Mouse (Mus musculus) myocyte (in vitro differentiated cells): Measurements from ENCODE around the gene Sacm1l.

Source experiments
- CEBPB ChIP-seq: IDR thresholded peaks from 2 replicates; pipeline ENCODE4 v1.6.1; 2011; ENCODE audit warnings: mild to moderate bottlenecking, moderate library complexity; ENCODE audit not compliant: poor library complexity, insufficient read depth, severe bottlenecking
- E2F4 ChIP-seq: IDR thresholded peaks from one replicate; pipeline ENCODE4 v1.6.1; 2011; ENCODE audit warnings: mild to moderate bottlenecking, control low read depth, moderate library complexity; ENCODE audit not compliant: insufficient read depth
- MAX ChIP-seq: IDR thresholded peaks from one replicate; pipeline ENCODE4 v1.6.1; 2011; ENCODE audit warnings: low read depth, mild to moderate bottlenecking, control low read depth
- MYOD1 ChIP-seq, 3 experiments: IDR thresholded peaks; one replicate each; pipeline ENCODE4 v1.6.1; 2011; ENCODE audit warnings: control low read depth in 2 of 3, low read depth in 2 of 3, mild to moderate bottlenecking in 2 of 3, moderate library complexity in 1 of 3; ENCODE audit not compliant: insufficient read length in 2 of 3, control insufficient read depth in 1 of 3
- POLR2A ChIP-seq: IDR thresholded peaks from one replicate; pipeline ENCODE4 v1.6.1; 2011; ENCODE audit warnings: low read depth, mild to moderate bottlenecking, control low read depth, moderate library complexity; ENCODE audit not compliant: insufficient read length
- POLR2AphosphoS2 ChIP-seq: IDR thresholded peaks from one replicate; pipeline ENCODE4 v1.6.1; 2011; ENCODE audit warnings: low read depth, control low read depth; ENCODE audit not compliant: insufficient read length
- TCF3 ChIP-seq: IDR thresholded peaks from one replicate; pipeline ENCODE4 v1.6.1; 2011; ENCODE audit warnings: low read depth, control low read depth; ENCODE audit not compliant: insufficient read length
- USF1 ChIP-seq: IDR thresholded peaks from one replicate; pipeline ENCODE4 v1.6.1; 2011; ENCODE audit warnings: low read depth, mild to moderate bottlenecking, control low read depth, moderate library complexity

GRCm38 (mm10) chr9:123489727-123490343 is 39.7 kb upstream of the Sacm1l start:
- TF ChIP-seq USF1 (no peak), POLR2A (no peak), POLR2AphosphoS2 (no peak), MAX (no peak), E2F4 (no peak), CEBPB (no peak), MYOD1 (IDR thresholded peaks at IDR 0.05; ENCODE audit: control insufficient read depth in 1 of 3, insufficient read length in 2 of 3, low read depth in 2 of 3) (peak; percentile 11 to 94 (median 84)), TCF3 (no peak)
